Mouse (Mus musculus) E14TG2a.4 (cell line): ENCODE data around the gene Tbca.

Experiments used
- CTCF ChIP-seq: conservative IDR thresholded peaks from 2 replicates; pipeline ENCODE4 v1.5.1; 2014; ENCODE audit warnings: low read length
- POU5F1 ChIP-seq: IDR thresholded peaks from 2 replicates; pipeline ENCODE4 v1.6.1; 2014; ENCODE audit warnings: low read length, borderline replicate concordance

GRCm38 (mm10) chr13:94862491-94863230 lies 74.0 kb downstream of the Tbca start:
- TF ChIP-seq CTCF (no peak), POU5F1 (no peak)
